Comparison of ENCODE assay signal across 16 mouse cellular contexts in the genomic region with DNA sequence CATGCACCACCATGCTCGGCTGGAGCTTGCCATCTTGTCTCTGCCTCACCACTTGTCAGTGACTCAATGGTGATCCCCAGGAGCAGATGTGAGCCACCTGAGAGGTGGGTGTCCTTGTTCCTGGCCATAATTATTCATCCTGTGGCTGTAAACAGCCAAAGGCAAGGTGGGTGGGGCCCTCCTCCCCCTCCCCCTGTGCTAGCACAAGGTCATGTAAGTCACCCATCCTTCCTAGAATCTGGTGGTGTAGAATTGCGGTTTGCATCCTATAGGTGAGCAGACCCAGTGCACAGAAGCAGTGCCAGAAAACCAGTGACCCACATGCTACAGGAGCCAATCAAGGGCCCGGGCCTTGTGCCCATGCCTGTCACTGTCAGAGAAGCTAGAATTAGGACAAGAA. TPM values are rescaled to one million over a fixed set of nuclear protein-coding genes. Genes with fewer than 3 reads are reported as not detected.
"Had no signal": no experiment of that assay in that cellular context is flagged by ENCODE, and none has a peak within 500 bp of the region (broad histone marks: within the 10 kb centered on the region; RNA-seq: fewer than 3 reads in every experiment).

No protein-coding gene starts in this region.

- H3K4me2 ChIP-seq: liver, embryonic 12.5 days; midbrain, embryonic 13.5 days; stomach, embryonic 15.5 days had no signal

- H3K9me3 ChIP-seq: limb, embryonic 10.5 days; liver, embryonic 12.5 days; midbrain, embryonic 13.5 days; stomach, embryonic 15.5 days had no signal

- ATAC-seq: liver, embryonic 12.5 days; liver, postnatal 0 days; midbrain, embryonic 13.5 days had no signal

- H3K27ac ChIP-seq: liver, embryonic 12.5 days; midbrain, embryonic 13.5 days; stomach, embryonic 15.5 days had no signal

- H3K27me3 ChIP-seq: midbrain, embryonic 13.5 days; stomach, embryonic 15.5 days had no signal

- H3K9ac ChIP-seq: liver, embryonic 12.5 days; liver, postnatal 0 days; midbrain, embryonic 13.5 days; stomach, embryonic 15.5 days had no signal

- H3K4me3 ChIP-seq: limb, embryonic 10.5 days; liver, embryonic 12.5 days; midbrain, embryonic 13.5 days; stomach, embryonic 15.5 days had no signal

- DNase-seq: kidney, postnatal 14 days; liver, postnatal 0 days; lung, postnatal 36 days; right cerebral cortex, postnatal 14 days; thymus, adult 2 months; thymus, postnatal 25 days had no signal

RNA-seq across cellular contexts. Expression of a gene that starts 8.7 kb away (rescaled TPM):
- polyA plus RNA-seq: testis, adult 2 months; urinary bladder, adult 2 months had no signal

RNA-seq across cellular contexts. Expression of a gene that starts 27.5 kb away (rescaled TPM):
- polyA plus RNA-seq: kidney, embryonic 14.5 days; limb, embryonic 10.5 days; liver, embryonic 12.5 days; liver, postnatal 0 days; lung, embryonic 16.5 days; midbrain, embryonic 13.5 days; neural tube, embryonic 14.5 days; spleen, adult 2 months; stomach, embryonic 15.5 days; testis, adult 2 months; urinary bladder, adult 2 months had no signal
